Mouse (Mus musculus): ENCODE results near the gene Tesk1. TPM values are rescaled to one million over a fixed set of nuclear protein-coding genes. Genes with fewer than 3 reads are reported as not detected.

Gene Tesk1
- total and polyA plus RNA-seq, 3 experiments, result 1.9 to 6.0 (median 4.5) TPM

DNA sequence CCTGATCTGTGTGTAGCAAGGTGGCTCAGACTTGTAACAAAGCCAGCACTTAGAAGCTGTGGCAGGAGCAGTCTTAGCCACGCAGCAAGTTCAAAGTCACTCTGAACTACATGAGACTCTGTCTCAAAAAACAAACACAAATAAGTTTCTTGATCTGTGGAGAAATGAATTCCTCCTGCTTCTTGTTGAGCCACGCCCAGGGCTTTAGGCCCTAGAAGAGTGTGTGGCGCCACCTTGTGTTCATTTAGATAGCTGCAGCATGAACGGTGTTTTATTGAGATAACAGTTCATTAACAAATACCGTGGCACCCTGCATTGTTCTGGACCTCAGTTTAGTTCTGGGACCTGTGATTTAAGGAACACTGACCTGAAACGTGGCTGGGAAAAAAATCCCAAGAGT lies 21.4 kb upstream of the Tesk1 start:
- Histone ChIP-seq H3K4me2 (ENCODE audit: insufficient read depth, low read depth, poor library complexity, severe bottlenecking) (peak overlapping the region; percentile 54; the same call in 1 of the 2 replicates), H3K4me3 (replicated peaks in 1 of 3; ENCODE audit: low read depth in 2 of 3, low read length in 2 of 3, poor library complexity in 1 of 3) (no peak overlapping the region)

DNA sequence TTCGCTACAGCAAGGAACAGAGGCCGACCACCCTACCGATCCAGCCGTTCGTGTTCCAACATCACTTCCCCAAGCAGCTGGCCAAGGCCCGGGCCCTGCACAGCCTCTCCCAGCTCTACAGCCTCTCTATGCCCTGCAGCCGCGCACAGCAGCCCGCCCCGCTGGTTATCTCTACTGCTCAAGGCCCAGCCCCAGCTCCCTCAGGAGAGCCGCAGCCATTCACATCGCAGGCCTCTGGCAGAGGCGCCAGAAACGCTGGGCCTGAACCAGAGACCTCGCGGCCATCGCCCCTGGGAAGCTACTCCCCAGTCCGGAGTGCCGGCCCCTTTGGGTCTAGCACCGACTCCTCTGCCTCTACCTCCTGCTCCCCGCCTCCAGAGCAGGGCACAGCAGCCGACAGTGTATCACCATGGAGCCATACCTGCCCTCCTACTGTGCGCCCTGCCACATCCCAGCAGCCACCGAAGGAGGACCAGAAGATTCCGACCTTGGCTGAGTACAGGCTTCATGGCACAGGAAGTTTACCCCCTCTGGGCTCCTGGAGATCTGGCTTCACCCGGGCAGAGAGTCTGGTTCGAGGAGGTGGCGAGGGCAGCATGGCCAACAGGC lies 20.0 kb upstream of the Tesk1 start:
- Histone ChIP-seq H3K4me2 (ENCODE audit: insufficient read depth, low read depth, poor library complexity, severe bottlenecking) (no peak overlapping the region), H3K4me1 (ENCODE audit: control insufficient read depth in 1 of 2, insufficient read depth in 2 of 2) (peaks cover 5 to 38% of the 10 kb centered on the region in 2 experiments), H3K36me3 (replicated peaks in 1 of 2; ENCODE audit: control insufficient read depth in 1 of 2, insufficient read depth in 1 of 2, low read length in 1 of 2) (no peaks in the 10 kb centered on the region), H3K79me2 (replicated peaks; ENCODE audit: control insufficient read depth, extremely low read depth, insufficient read depth, poor library complexity, severe bottlenecking) (no peaks in the 10 kb centered on the region), H3K4me3 (replicated peaks in 1 of 3; ENCODE audit: low read depth in 2 of 3, low read length in 2 of 3, poor library complexity in 1 of 3) (no peak overlapping the region), H3K27ac (ENCODE audit: insufficient read depth, low read depth) (no peak overlapping the region), H3K27me3 (replicated peaks) (peaks cover 50% of the 10 kb centered on the region), H3K9ac (ENCODE audit: insufficient read depth, low read depth) (no peak overlapping the region), H3K9me3 (replicated peaks; ENCODE audit: low read length) (no peaks in the 10 kb centered on the region)
- DNase-seq (ENCODE audit: extremely low read depth), result no peak
- dilution Hi-C loops (cut with MboI; ENCODE audit: extremely low pct_ligation_motif_present, extremely low pct_unique_long_range_greater_than_20kb, low sequenced_read_pairs), result no loop called here
- in situ Hi-C loops (cut with MboI; ENCODE audit: low pct_ligation_motif_present, low pct_unique_long_range_greater_than_20kb, low sequenced_read_pairs), result loop anchor here (5.0 to 25.0 kb wide), 2 partner anchors 159 to 334 kb away; no protein-coding TSS in a partner anchor
- TF ChIP-seq IRF4 (IDR thresholded peaks at IDR 0.05; ENCODE audit: low read depth, low read length) (no peak), USF2 (conservative IDR thresholded peaks at IDR 0.05; ENCODE audit: low read depth, low read length) (no peak)

More for the DNA sequence above, 21.4 kb upstream of the Tesk1 start:
- TF ChIP-seq SMC3 (IDR thresholded peaks at IDR 0.05; ENCODE audit: low read depth, low read length) (peak; percentile 92), ZC3H11A (IDR thresholded peaks at IDR 0.05; ENCODE audit: low read depth, low read length) (peak; percentile 28; the same call in 1 of the 2 replicates), USF1 (IDR thresholded peaks at IDR 0.05; ENCODE audit: low read depth, low read length) (no peak), CHD1 (IDR thresholded peaks at IDR 0.05; ENCODE audit: low read depth, low read length) (no peak), TBP (conservative IDR thresholded peaks at IDR 0.05; ENCODE audit: low read depth, low read length) (no peak), JUND (conservative IDR thresholded peaks at IDR 0.05; ENCODE audit: low read depth, low read length) (no peak), KAT2A (IDR thresholded peaks at IDR 0.05; ENCODE audit: insufficient replicate concordance, low read length) (no peak), POLR2AphosphoS2 (IDR thresholded peaks at IDR 0.05; ENCODE audit: low read depth, low read length) (no peak), MXI1 (IDR thresholded peaks at IDR 0.05; ENCODE audit: low read depth, low read length) (no peak), JUN (IDR thresholded peaks at IDR 0.05; ENCODE audit: insufficient read depth, low read depth, low read length) (no peak), ZKSCAN1 (IDR thresholded peaks at IDR 0.05; ENCODE audit: borderline replicate concordance, low read depth, low read length) (no peak), MEF2A (IDR thresholded peaks at IDR 0.05; ENCODE audit: borderline replicate concordance, low read depth, low read length) (no peak), IRF4 (IDR thresholded peaks at IDR 0.05; ENCODE audit: low read depth, low read length) (no peak), UBTF (IDR thresholded peaks at IDR 0.05; ENCODE audit: low read depth, low read length) (no peak), SIN3A (IDR thresholded peaks at IDR 0.05; ENCODE audit: low read length) (no peak), POLR2A (IDR thresholded peaks at IDR 0.05; ENCODE audit: low read depth, low read length) (no peak), RAD21 (IDR thresholded peaks at IDR 0.05; ENCODE audit: low read depth, low read length) (peak; percentile 92), PAX5 (IDR thresholded peaks at IDR 0.05; ENCODE audit: low read length) (no peak), CTCF (conservative IDR thresholded peaks at IDR 0.05 in 1 of 2, IDR thresholded peaks at IDR 0.05 in 1 of 2; ENCODE audit: low read depth in 2 of 2, low read length in 2 of 2) (peak; percentile 75 to 93), CHD2 (IDR thresholded peaks at IDR 0.05; ENCODE audit: low read length) (no peak), EP300 (IDR thresholded peaks at IDR 0.05; ENCODE audit: low read length) (no peak), ELF1 (IDR thresholded peaks at IDR 0.05; ENCODE audit: low read depth, low read length) (no peak)
- Histone ChIP-seq H3K36me3 (replicated peaks in 1 of 2; ENCODE audit: control insufficient read depth in 1 of 2, insufficient read depth in 1 of 2, low read length in 1 of 2) (no peaks in the 10 kb centered on the region), H3K4me1 (ENCODE audit: control insufficient read depth in 1 of 2, insufficient read depth in 2 of 2) (peaks cover 5 to 24% of the 10 kb centered on the region in 2 experiments), H3K79me2 (replicated peaks; ENCODE audit: control insufficient read depth, extremely low read depth, insufficient read depth, poor library complexity, severe bottlenecking) (no peaks in the 10 kb centered on the region), H3K9me3 (replicated peaks; ENCODE audit: low read length) (no peaks in the 10 kb centered on the region), H3K27ac (ENCODE audit: insufficient read depth, low read depth) (no peak overlapping the region), H3K9ac (ENCODE audit: insufficient read depth, low read depth) (no peak overlapping the region), H3K27me3 (replicated peaks) (peaks cover 41% of the 10 kb centered on the region)
- dilution Hi-C loops (cut with MboI; ENCODE audit: extremely low pct_ligation_motif_present, extremely low pct_unique_long_range_greater_than_20kb, low sequenced_read_pairs), result no loop called here
- peak; percentile 84 for DNase-seq (ENCODE audit: extremely low read depth)
- in situ Hi-C loops (cut with MboI; ENCODE audit: low pct_ligation_motif_present, low pct_unique_long_range_greater_than_20kb, low sequenced_read_pairs), result loop anchor here (5.0 to 25.0 kb wide), 2 partner anchors 158 to 333 kb away; no protein-coding TSS in a partner anchor
